Mouse (Mus musculus) bone marrow, adult 2 months (tissue): ENCODE measurements around the gene Trhde.

Experiments used
- CTCF ChIP-seq: fragments of 200-500 bp; IDR thresholded peaks from 2 replicates; pipeline ENCODE4 v1.5.1; 2011; ENCODE audit warnings: low read length, control low read depth; ENCODE audit not compliant: control insufficient read depth, insufficient read depth
- POLR2A ChIP-seq: fragments of 200-500 bp; IDR thresholded peaks from 2 replicates; pipeline ENCODE4 v1.6.1; 2011; ENCODE audit warnings: low read depth, mild to moderate bottlenecking, control low read depth, low read length, borderline replicate concordance; ENCODE audit not compliant: control insufficient read depth

GRCm38 (mm10) chr10:114725591-114725990 is 76.5 kb downstream of the Trhde start:
- TF ChIP-seq POLR2A (no peak), CTCF (no peak)
